Mouse (Mus musculus) liver, embryonic 12.5 days (tissue): ENCODE measurements around the gene Thyn1. TPM values are rescaled to one million over a fixed set of nuclear protein-coding genes. Genes with fewer than 3 reads are reported as not detected.

Source experiments
- ATAC-seq: fragments of 200-750 bp; cut with Nextera tagmentation; 2 replicates; pipeline ENCODE4 v1.8.0; 2017; ENCODE audit warnings: moderate number of reproducible peaks, mild to moderate bottlenecking, moderate library complexity
- H3K27ac ChIP-seq: fragments of 300-500 bp; sonication (generic); 2 replicates; pipeline ENCODE4 v1.5.1; 2016; ENCODE audit warnings: mild to moderate bottlenecking
- H3K27me3 ChIP-seq: fragments of 300-500 bp; sonication (generic); replicated peaks from 2 replicates; pipeline ENCODE4 v1.6.1; 2016; ENCODE audit warnings: mild to moderate bottlenecking, moderate library complexity
- H3K36me3 ChIP-seq: fragments of 300-500 bp; sonication (generic); 2 replicates; pipeline ENCODE4 v1.6.1; 2016; ENCODE audit warnings: mild to moderate bottlenecking, moderate library complexity
- H3K4me1 ChIP-seq: fragments of 300-500 bp; sonication (generic); 2 replicates; pipeline ENCODE4 v1.6.1; 2016
- H3K4me2 ChIP-seq: fragments of 300-500 bp; sonication (generic); 2 replicates; pipeline ENCODE4 v1.6.1; 2016; ENCODE audit warnings: mild to moderate bottlenecking, moderate library complexity
- H3K4me3 ChIP-seq: fragments of 300-500 bp; sonication (generic); 2 replicates; pipeline ENCODE4 v1.5.1; 2016; ENCODE audit warnings: mild to moderate bottlenecking, moderate library complexity
- H3K9ac ChIP-seq: fragments of 300-500 bp; sonication (generic); 2 replicates; pipeline ENCODE4 v1.6.1; 2016; ENCODE audit warnings: mild to moderate bottlenecking, moderate library complexity
- H3K9me3 ChIP-seq: fragments of 300-500 bp; sonication (generic); replicated peaks from 2 replicates; pipeline ENCODE4 v1.6.1; 2016; ENCODE audit warnings: mild to moderate bottlenecking, moderate library complexity
- WGBS: fragments of 180-500 bp; shearing (Covaris S2); methylation state at CpG from one replicate; pipeline ENCODE4 v1.1.7; 2016; ENCODE audit not compliant: insufficient replicate concordance; 5-methylcytosine and 5-hydroxymethylcytosine counted together
- polyA plus RNA-seq: library from polyadenylated mRNA; unstranded; fragments of >200 nt; fragmentation: Nextera tagmentation; extraction: Ambion mirVana; gene quantifications from 2 replicates; pipeline ENCODE4 v1.2.1, GENCODE M21; 2016

Thyn1 gene
- polyA plus RNA-seq, 1 experiment from 2014 or later, result 83.0 TPM

GRCm38 (mm10) chr9:27005231-27005630 lies 5.7 kb downstream of the Thyn1 start:
- no peak for ATAC-seq
- peaks cover 74% of the 10 kb centered on the region for H3K36me3 ChIP-seq
- H3K4me3 ChIP-seq, result no peak overlapping the region
- no peak overlapping the region for H3K27ac ChIP-seq
- H3K4me2 ChIP-seq, result no peak overlapping the region
- H3K27me3 ChIP-seq, result no peaks in the 10 kb centered on the region
- 77% methylated on average over 3 of the region's 3 CpGs for WGBS
- no peaks in the 10 kb centered on the region for H3K9me3 ChIP-seq
- H3K9ac ChIP-seq, result no peak overlapping the region
- peaks cover 21% of the 10 kb centered on the region for H3K4me1 ChIP-seq

- Histone ChIP-seq H3K36me3 (peaks cover 80% of the 10 kb centered on the region), H3K27ac (no peak overlapping the region), H3K4me1 (peaks cover 14% of the 10 kb centered on the region), H3K9me3 (no peaks in the 10 kb centered on the region), H3K4me3 (no peak overlapping the region), H3K9ac (no peak overlapping the region), H3K27me3 (no peaks in the 10 kb centered on the region), H3K4me2 (no peak overlapping the region)
- no peak for ATAC-seq
- 89% methylated on average over 1 of the region's 1 CpGs for WGBS
Observed at GRCm38 (mm10) chr9:27005933-27006332, 6.4 kb downstream of the Thyn1 start.

- WGBS, result 88% methylated on average over 5 of the region's 5 CpGs
- Histone ChIP-seq H3K9ac (no peak overlapping the region), H3K9me3 (no peaks in the 10 kb centered on the region), H3K27me3 (no peaks in the 10 kb centered on the region), H3K4me3 (no peak overlapping the region), H3K36me3 (peaks cover 89% of the 10 kb centered on the region), H3K4me1 (peaks cover 4% of the 10 kb centered on the region; the same call in 1 of the 2 replicates), H3K27ac (no peak overlapping the region), H3K4me2 (no peak overlapping the region)
- ATAC-seq, result no peak
Observed at GRCm38 (mm10) chr9:27006866-27007265, 7.4 kb downstream of the Thyn1 start.

- Histone ChIP-seq H3K27me3 (no peaks in the 10 kb centered on the region), H3K27ac (no peak overlapping the region), H3K9ac (no peak overlapping the region), H3K4me2 (no peak overlapping the region), H3K36me3 (peaks cover 97% of the 10 kb centered on the region), H3K4me3 (no peak overlapping the region), H3K9me3 (no peaks in the 10 kb centered on the region), H3K4me1 (no peaks in the 10 kb centered on the region)
- WGBS, result 69% methylated on average over 5 of the region's 5 CpGs
- ATAC-seq, result no peak
Observed at GRCm38 (mm10) chr9:27009231-27009630, 9.7 kb downstream of the Thyn1 start.

GRCm38 (mm10) chr9:27011572-27011971 lies 12.1 kb downstream of the Thyn1 start:
- H3K36me3 ChIP-seq, result peaks cover 98% of the 10 kb centered on the region
- no peak for ATAC-seq
- 70% methylated on average over 4 of the region's 4 CpGs for WGBS

GRCm38 (mm10) chr9:27018961-27019360 lies 19.5 kb downstream of the Thyn1 start:
- peaks cover 69% of the 10 kb centered on the region for H3K36me3 ChIP-seq
- WGBS, result 87% methylated on average over 10 of the region's 10 CpGs

More at GRCm38 (mm10) chr9:27011572-27011971, 12.1 kb downstream of the Thyn1 start:
- Histone ChIP-seq H3K9ac (no peak overlapping the region), H3K4me2 (no peak overlapping the region), H3K4me3 (no peak overlapping the region), H3K27me3 (no peaks in the 10 kb centered on the region), H3K27ac (no peak overlapping the region), H3K4me1 (no peaks in the 10 kb centered on the region), H3K9me3 (no peaks in the 10 kb centered on the region)

GRCm38 (mm10) chr9:27023681-27024080 lies 24.2 kb downstream of the Thyn1 start:
- no peaks in the 10 kb centered on the region for H3K27me3 ChIP-seq
- no peak for ATAC-seq
- H3K4me2 ChIP-seq, result no peak overlapping the region
- H3K4me3 ChIP-seq, result no peak overlapping the region
- no peak overlapping the region for H3K27ac ChIP-seq
- whole genome bisulfite sequencing, result 57% methylated on average over 4 of the region's 4 CpGs
- no peak overlapping the region for H3K9ac ChIP-seq
- no peaks in the 10 kb centered on the region for H3K9me3 ChIP-seq
- H3K4me1 ChIP-seq, result peaks cover 29% of the 10 kb centered on the region
- peaks cover 32% of the 10 kb centered on the region for H3K36me3 ChIP-seq

More at GRCm38 (mm10) chr9:27018961-27019360, 19.5 kb downstream of the Thyn1 start:
- no peak overlapping the region for H3K9ac ChIP-seq
- H3K27me3 ChIP-seq, result no peaks in the 10 kb centered on the region
- no peak overlapping the region for H3K4me2 ChIP-seq
- no peaks in the 10 kb centered on the region for H3K9me3 ChIP-seq
- H3K4me1 ChIP-seq, result no peaks in the 10 kb centered on the region
- no peak for ATAC-seq
- H3K27ac ChIP-seq, result no peak overlapping the region
- no peak overlapping the region for H3K4me3 ChIP-seq

- 13% methylated on average over 1 of the region's 1 CpGs for WGBS
- Histone ChIP-seq H3K9ac (no peak overlapping the region), H3K27me3 (no peaks in the 10 kb centered on the region), H3K27ac (no peak overlapping the region), H3K4me1 (peaks cover 41% of the 10 kb centered on the region), H3K36me3 (peaks cover 16% of the 10 kb centered on the region; the same call in 1 of the 2 replicates), H3K4me3 (no peak overlapping the region), H3K4me2 (no peak overlapping the region), H3K9me3 (no peaks in the 10 kb centered on the region)
- no peak for ATAC-seq
Observed at GRCm38 (mm10) chr9:27026708-27027107, 27.2 kb downstream of the Thyn1 start.

GRCm38 (mm10) chr9:27029022-27029827 lies 29.7 kb downstream of the Thyn1 start:
- peak overlapping the region; percentile 85 for H3K27ac ChIP-seq

GRCm38 (mm10) chr9:27029828-27030762 lies 30.6 kb downstream of the Thyn1 start, which contains the start of the genes Vps26b and Ncapd3:
Gene Vps26b (minus strand): TSS chr9:27030065.
Gene Ncapd3 (plus strand): TSS chr9:27030175.
- Histone ChIP-seq H3K4me2 (peak within 1 kb of the TSS; percentile 96), H3K27me3 (no peaks in the 10 kb centered on the region), H3K36me3 (peaks cover 21% of the 10 kb centered on the region), H3K9me3 (no peaks in the 10 kb centered on the region), H3K9ac (peak within 1 kb of the TSS; percentile 94), H3K4me3 (peak within 1 kb of the TSS; percentile 98), H3K27ac (peak within 1 kb of the TSS; percentile 85), H3K4me1 (peaks cover 53% of the 10 kb centered on the region)
- peak; percentile 91 for ATAC-seq
- WGBS, result under 1% methylated on average over 70 of the region's 80 CpGs

More at GRCm38 (mm10) chr9:27029022-27029827, 29.7 kb downstream of the Thyn1 start:
- H3K36me3 ChIP-seq, result peaks cover 21% of the 10 kb centered on the region
- peak overlapping the region; percentile 96 for H3K4me2 ChIP-seq
- WGBS, result under 1% methylated on average over 52 of the region's 52 CpGs
- H3K27me3 ChIP-seq, result no peaks in the 10 kb centered on the region
- no peaks in the 10 kb centered on the region for H3K9me3 ChIP-seq
- H3K4me3 ChIP-seq, result peak overlapping the region; percentile 98
- H3K4me1 ChIP-seq, result peaks cover 56% of the 10 kb centered on the region
- peak; percentile 44 for ATAC-seq
- H3K9ac ChIP-seq, result peak overlapping the region; percentile 94

GRCm38 (mm10) chr9:27030763-27031100 lies 31.2 kb downstream of the Thyn1 start:
- Histone ChIP-seq H3K27ac (peak overlapping the region; percentile 71), H3K9ac (peak overlapping the region; percentile 94), H3K4me3 (peak overlapping the region; percentile 98), H3K4me1 (peaks cover 53% of the 10 kb centered on the region), H3K27me3 (no peaks in the 10 kb centered on the region), H3K36me3 (peaks cover 22% of the 10 kb centered on the region), H3K4me2 (peak overlapping the region; percentile 96), H3K9me3 (no peaks in the 10 kb centered on the region)
- peak; percentile 48 for ATAC-seq
- WGBS, result 1% methylated on average over 17 of the region's 17 CpGs

- Histone ChIP-seq H3K4me1 (no peaks in the 10 kb centered on the region), H3K9ac (no peak overlapping the region), H3K27me3 (no peaks in the 10 kb centered on the region), H3K27ac (no peak overlapping the region), H3K4me2 (no peak overlapping the region), H3K9me3 (no peaks in the 10 kb centered on the region), H3K4me3 (no peak overlapping the region), H3K36me3 (peaks cover 97% of the 10 kb centered on the region)
- no peak for ATAC-seq
- 86% methylated on average over 5 of the region's 5 CpGs for WGBS
Observed at GRCm38 (mm10) chr9:27043892-27044291, 44.4 kb downstream of the Thyn1 start.
